Mouse (Mus musculus) CH12.LX (cell line): ENCODE results near the gene Nlrc3. TPM values are rescaled to one million over a fixed set of nuclear protein-coding genes. Genes with fewer than 3 reads are reported as not detected.

Experiments
- DNase-seq: peaks from one replicate; pipeline ENCODE4 v3.0.0-alpha.2; 2013; ENCODE audit errors: extremely low read depth
- H3K27ac ChIP-seq: 2 replicates; pipeline ENCODE4 v1.5.1; 2012; ENCODE audit warnings: low read depth, mild to moderate bottlenecking, control low read depth, moderate library complexity; ENCODE audit not compliant: insufficient read depth
- H3K27me3 ChIP-seq: replicated peaks from 2 replicates; pipeline ENCODE3; 2012; ENCODE audit warnings: inconsistent platforms
- H3K36me3 ChIP-seq, 2 experiments: replicated peaks in 1 of 2; 2 replicates each; pipeline versions ENCODE3 to v1.6.1; 2012; ENCODE audit warnings: inconsistent platforms in 1 of 2, low read length in 1 of 2, mild to moderate bottlenecking in 1 of 2, mixed read lengths in 1 of 2, moderate library complexity in 1 of 2; ENCODE audit not compliant: control insufficient read depth in 1 of 2, insufficient read depth in 1 of 2
- H3K4me1 ChIP-seq, 2 experiments: 2 replicates each; pipeline ENCODE4 v1.6.1; 2012; ENCODE audit warnings: inconsistent platforms in 1 of 2, moderate library complexity in 1 of 2; ENCODE audit not compliant: insufficient read depth in 2 of 2, control insufficient read depth in 1 of 2
- H3K4me2 ChIP-seq: 2 replicates; pipeline ENCODE4 v1.6.1; 2012; ENCODE audit warnings: low read depth, mild to moderate bottlenecking, control low read depth; ENCODE audit not compliant: poor library complexity, insufficient read depth, severe bottlenecking
- H3K4me3 ChIP-seq, 3 experiments: fragments of 150-350 bp in 1 of 3; sonication (generic) in 1 of 3; replicated peaks in 1 of 3; 2 replicates each; pipeline versions ENCODE3 to v1.5.1; 2011 to 2012; ENCODE audit warnings: low read depth in 2 of 3, low read length in 2 of 3, mild to moderate bottlenecking in 2 of 3, moderate library complexity in 2 of 3, control low read depth in 1 of 3, improper control_type of control experiment in 1 of 3, inconsistent platforms in 1 of 3, mixed read lengths in 1 of 3; ENCODE audit not compliant: poor library complexity in 1 of 3
- H3K79me2 ChIP-seq: replicated peaks from 2 replicates; pipeline ENCODE4 v1.6.1; 2012; ENCODE audit warnings: mild to moderate bottlenecking, moderate library complexity; ENCODE audit not compliant: control insufficient read depth, poor library complexity, insufficient read depth, severe bottlenecking; ENCODE audit errors: extremely low read depth
- H3K9ac ChIP-seq: 2 replicates; pipeline ENCODE4 v1.6.1; 2012; ENCODE audit warnings: low read depth, mild to moderate bottlenecking, control low read depth, moderate library complexity; ENCODE audit not compliant: insufficient read depth
- H3K9me3 ChIP-seq: replicated peaks from 2 replicates; pipeline ENCODE3; 2012; ENCODE audit warnings: low read length, inconsistent platforms, mixed read lengths
- CHD2 ChIP-seq: IDR thresholded peaks from 2 replicates; pipeline ENCODE4 v1.6.1; 2011; ENCODE audit warnings: low read length, improper control_type of control experiment
- ELF1 ChIP-seq: IDR thresholded peaks from 2 replicates; pipeline ENCODE4 v1.6.1; 2014; ENCODE audit warnings: low read depth, mild to moderate bottlenecking, inconsistent platforms, low read length, improper control_type of control experiment
- IRF4 ChIP-seq: IDR thresholded peaks from 2 replicates; pipeline ENCODE4 v1.6.1; 2014; ENCODE audit warnings: low read depth, mild to moderate bottlenecking, inconsistent platforms, low read length, improper control_type of control experiment
- JUN ChIP-seq: IDR thresholded peaks from 2 replicates; pipeline ENCODE4 v1.6.1; 2011; ENCODE audit warnings: low read depth, mild to moderate bottlenecking, low read length, improper control_type of control experiment, moderate library complexity; ENCODE audit not compliant: insufficient read depth
- JUND ChIP-seq: conservative IDR thresholded peaks from 2 replicates; pipeline ENCODE4 v1.6.1; 2011; ENCODE audit warnings: low read depth, low read length, improper control_type of control experiment
- KAT2A ChIP-seq: IDR thresholded peaks from 2 replicates; pipeline ENCODE4 v1.6.1; 2012; ENCODE audit warnings: low read length, improper control_type of control experiment, inconsistent platforms; ENCODE audit not compliant: insufficient replicate concordance
- MAFK ChIP-seq: IDR thresholded peaks from 2 replicates; pipeline ENCODE4 v1.6.1; 2011; ENCODE audit warnings: low read length, improper control_type of control experiment; ENCODE audit not compliant: insufficient replicate concordance
- MAZ ChIP-seq: IDR thresholded peaks from 2 replicates; pipeline ENCODE4 v1.6.1; 2012; ENCODE audit warnings: low read depth, mild to moderate bottlenecking, inconsistent platforms, low read length, improper control_type of control experiment, moderate library complexity
- MEF2A ChIP-seq: IDR thresholded peaks from 2 replicates; pipeline ENCODE4 v1.6.1; 2014; ENCODE audit warnings: low read depth, mild to moderate bottlenecking, inconsistent platforms, low read length, improper control_type of control experiment, borderline replicate concordance
- MXI1 ChIP-seq: IDR thresholded peaks from 2 replicates; pipeline ENCODE4 v1.6.1; 2011; ENCODE audit warnings: mild to moderate bottlenecking, low read depth, low read length, improper control_type of control experiment
- NELFE ChIP-seq: IDR thresholded peaks from 2 replicates; pipeline ENCODE4 v1.6.1; 2011; ENCODE audit warnings: low read depth, low read length, improper control_type of control experiment
- PAX5 ChIP-seq: IDR thresholded peaks from 2 replicates; pipeline ENCODE4 v1.6.1; 2012; ENCODE audit warnings: low read length, inconsistent platforms, mixed read lengths
- POLR2A ChIP-seq: IDR thresholded peaks from 2 replicates; pipeline ENCODE4 v1.6.1; 2011; ENCODE audit warnings: low read depth, mild to moderate bottlenecking, improper control_type of control experiment, low read length
- RAD21 ChIP-seq: IDR thresholded peaks from 2 replicates; pipeline ENCODE4 v1.6.1; 2011; ENCODE audit warnings: low read depth, mild to moderate bottlenecking, low read length, improper control_type of control experiment, moderate library complexity
- RCOR1 ChIP-seq: conservative IDR thresholded peaks from 2 replicates; pipeline ENCODE4 v1.6.1; 2012; ENCODE audit warnings: low read depth, mild to moderate bottlenecking, inconsistent platforms, low read length, improper control_type of control experiment
- SIN3A ChIP-seq: IDR thresholded peaks from 2 replicates; pipeline ENCODE4 v1.6.1; 2012; ENCODE audit warnings: low read length, improper control_type of control experiment, inconsistent platforms
- SMC3 ChIP-seq: IDR thresholded peaks from 2 replicates; pipeline ENCODE4 v1.6.1; 2011; ENCODE audit warnings: low read depth, low read length, improper control_type of control experiment
- TBP ChIP-seq: conservative IDR thresholded peaks from 2 replicates; pipeline ENCODE4 v1.6.1; 2011; ENCODE audit warnings: low read depth, low read length, improper control_type of control experiment
- UBTF ChIP-seq: IDR thresholded peaks from 2 replicates; pipeline ENCODE4 v1.6.1; 2012; ENCODE audit warnings: low read depth, mild to moderate bottlenecking, inconsistent platforms, low read length, improper control_type of control experiment, moderate library complexity
- USF2 ChIP-seq: conservative IDR thresholded peaks from 2 replicates; pipeline ENCODE4 v1.6.1; 2011; ENCODE audit warnings: low read depth, low read length, improper control_type of control experiment
- ZKSCAN1 ChIP-seq: IDR thresholded peaks from 2 replicates; pipeline ENCODE4 v1.6.1; 2012; ENCODE audit warnings: low read depth, inconsistent platforms, low read length, improper control_type of control experiment, borderline replicate concordance
- dilution Hi-C: fragments of 300-500 bp; cut with MboI; formaldehyde crosslinking; loops from 2 replicates; pipeline ENCODE4 v1.14.3; 2020; ENCODE audit warnings: low sequenced_read_pairs; ENCODE audit not compliant: extremely low pct_unique_long_range_greater_than_20kb, extremely low pct_ligation_motif_present
- in situ Hi-C: fragments of 300-500 bp; cut with MboI; formaldehyde crosslinking; loops from 3 replicates; pipeline ENCODE4 v1.14.3; 2019; ENCODE audit warnings: low sequenced_read_pairs, low pct_ligation_motif_present, low pct_unique_long_range_greater_than_20kb, mixed read lengths
- polyA plus RNA-seq: library from polyadenylated mRNA; unstranded; fragments of >175 nt; gene quantifications from 2 replicates; pipeline ENCODE4 v1.2.1, GENCODE M21; 2012; ENCODE audit warnings: low read depth; ENCODE audit not compliant: insufficient read length
- total RNA-seq, 2 experiments: library from RNA; depleted of rRNA; stranded (reverse); fragments of 300-350 nt in 1 of 2; fragments of >200 nt in 1 of 2; gene quantifications; 2 replicates each; pipeline ENCODE4 v1.2.3; 2012 to 2014

Gene Nlrc3
- total and polyA plus RNA-seq, 3 experiments: 0.13 to 0.69 TPM; not detected in 1

DNA sequence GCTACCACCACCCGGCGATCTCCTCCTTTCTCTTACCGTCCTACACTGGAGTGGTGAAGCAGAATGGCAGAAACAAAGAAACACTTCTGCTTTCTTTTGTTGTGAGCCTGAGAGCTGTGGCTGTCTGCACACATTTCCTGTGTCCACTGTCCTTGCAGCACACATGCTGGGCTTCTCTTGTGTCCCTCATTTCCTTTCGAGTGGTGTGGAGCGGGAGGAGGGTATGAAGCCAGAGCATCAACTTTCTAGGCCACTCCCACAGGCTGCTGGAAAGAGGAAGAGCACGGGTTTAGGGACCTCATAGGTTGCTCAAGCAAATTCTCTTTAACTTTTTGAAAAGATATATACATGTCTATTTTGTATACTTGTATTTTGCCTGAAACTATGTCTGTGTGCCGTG lies 47.3 kb downstream of the Nlrc3 start:
- DNase-seq: no peak
- no peaks in the 10 kb centered on the region for H3K79me2 ChIP-seq
- H3K4me1 ChIP-seq: peaks cover 0 to 2% of the 10 kb centered on the region in 2 experiments; a peak in 1 of 4 replicates
- no peak overlapping the region for H3K4me3 ChIP-seq
- no peak overlapping the region for H3K9ac ChIP-seq
- in situ Hi-C loops (loop anchor here (5.0 kb wide), 1 partner anchor 73 kb away; the partner anchor contains the start of gene Slx4), dilution Hi-C loops (no loop called here)
- no peak overlapping the region for H3K4me2 ChIP-seq
- TF ChIP-seq TBP: no peak
- TF ChIP-seq PAX5: no peak
- TF ChIP-seq JUN: no peak
- no peak for TF ChIP-seq UBTF
- TF ChIP-seq RCOR1: no peak
- no peak for TF ChIP-seq ELF1
- peaks cover 50 to 83% of the 10 kb centered on the region in 2 experiments for H3K36me3 ChIP-seq
- H3K27ac ChIP-seq: no peak overlapping the region
- peaks cover 8% of the 10 kb centered on the region for H3K9me3 ChIP-seq
- H3K27me3 ChIP-seq: no peaks in the 10 kb centered on the region

- H3K79me2 ChIP-seq: no peaks in the 10 kb centered on the region
- no peak overlapping the region for H3K4me3 ChIP-seq
- no peak for DNase-seq
- H3K9ac ChIP-seq: no peak overlapping the region
- H3K27me3 ChIP-seq: no peaks in the 10 kb centered on the region
- in situ Hi-C loops: loop anchor here (5.0 kb wide), 1 partner anchor 74 kb away; the partner anchor contains the start of gene Slx4
- dilution Hi-C loops: no loop called here
- no peak overlapping the region for H3K4me2 ChIP-seq
- TF ChIP-seq MAZ (no peak), IRF4 (no peak), KAT2A (no peak), ZKSCAN1 (no peak), MEF2A (no peak), UBTF (no peak), ELF1 (no peak), JUND (no peak), USF2 (no peak)
- H3K27ac ChIP-seq: no peak overlapping the region
- peaks cover 49 to 83% of the 10 kb centered on the region in 2 experiments for H3K36me3 ChIP-seq
- peaks cover 0 to 2% of the 10 kb centered on the region in 2 experiments; a peak in 1 of 4 replicates for H3K4me1 ChIP-seq
- peaks cover 8% of the 10 kb centered on the region for H3K9me3 ChIP-seq
These were observed 47.9 kb downstream of the Nlrc3 start for GRCm38 (mm10) chr16:3928582-3928981.

DNA sequence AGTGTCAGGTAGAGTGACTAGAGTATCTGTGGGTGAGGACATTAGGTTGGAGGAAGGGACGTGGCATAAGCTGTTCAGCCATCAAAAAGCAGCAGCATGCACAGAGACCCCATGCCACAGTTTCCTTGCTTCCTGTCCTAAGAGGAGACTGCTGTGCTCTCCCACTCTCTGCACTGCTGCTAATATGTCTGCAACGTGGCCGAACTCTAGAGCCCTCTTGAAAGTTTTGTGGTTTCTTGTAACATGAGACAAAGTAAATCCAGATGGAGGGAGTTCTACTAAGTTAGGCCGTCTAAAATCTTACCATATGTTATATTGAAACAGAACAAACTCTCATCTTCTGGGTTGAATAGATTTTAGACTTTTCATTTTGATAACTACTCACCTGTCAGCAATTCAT lies 52.5 kb downstream of the Nlrc3 start:
- Histone ChIP-seq H3K36me3 (peaks cover 50 to 88% of the 10 kb centered on the region in 2 experiments), H3K9me3 (peaks cover 8% of the 10 kb centered on the region), H3K4me1 (no peaks in the 10 kb centered on the region), H3K27me3 (no peaks in the 10 kb centered on the region), H3K79me2 (no peaks in the 10 kb centered on the region), H3K4me3 (no peak overlapping the region), H3K4me2 (no peak overlapping the region), H3K27ac (no peak overlapping the region), H3K9ac (no peak overlapping the region)
- in situ Hi-C loops: no loop called here
- dilution Hi-C loops: no loop called here
- TF ChIP-seq CHD2 (no peak), TBP (no peak), RAD21 (no peak), ZKSCAN1 (no peak), POLR2A (no peak), MAFK (no peak), UBTF (no peak), PAX5 (no peak), SIN3A (no peak), MAZ (no peak), MXI1 (no peak), SMC3 (no peak), NELFE (no peak)
- no peak for DNase-seq
